Mouse (Mus musculus): ENCODE data around the gene Mthfsl.
"Not testable (repeated sequence)": the region's sequence is repeated elsewhere in the genome, so short reads cannot be mapped to it uniquely, and the experiment has no call there.

DNA sequence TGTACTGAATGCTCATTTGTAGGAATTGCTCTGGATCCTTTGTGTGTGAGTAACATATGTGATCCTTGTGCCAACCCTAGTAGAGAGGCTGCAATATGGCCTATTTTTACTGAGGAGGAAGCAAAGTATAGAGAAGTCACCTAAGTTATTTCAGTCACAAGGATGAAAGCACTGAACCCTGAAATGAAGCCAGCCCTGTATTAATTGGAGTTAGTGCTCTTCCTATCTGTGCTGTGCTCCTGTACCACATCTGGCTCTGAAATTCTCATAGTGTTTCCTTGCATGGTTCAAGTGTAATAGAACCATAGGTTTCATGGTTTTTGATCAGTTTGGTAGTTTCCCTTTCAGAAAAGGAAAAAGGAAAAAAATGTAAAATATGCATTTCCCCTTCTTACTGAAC is 8.2 kb upstream of the Mthfsl start:
- not testable (repeated sequence) for TF ChIP-seq GATA1 (IDR thresholded peaks at IDR 0.05; ENCODE audit: borderline replicate concordance, low read length); FLI1 (IDR thresholded peaks at IDR 0.05; ENCODE audit: low read length)

Data from megakaryocyte, embryonic 14.5 days (primary cell).